Mouse (Mus musculus) myocyte (in vitro differentiated cells): ENCODE results near the gene Chl1.

Source experiments
- CEBPB ChIP-seq: IDR thresholded peaks from 2 replicates; pipeline ENCODE4 v1.6.1; 2011; ENCODE audit warnings: mild to moderate bottlenecking, moderate library complexity; ENCODE audit not compliant: poor library complexity, insufficient read depth, severe bottlenecking
- E2F4 ChIP-seq: IDR thresholded peaks from one replicate; pipeline ENCODE4 v1.6.1; 2011; ENCODE audit warnings: mild to moderate bottlenecking, control low read depth, moderate library complexity; ENCODE audit not compliant: insufficient read depth
- MAX ChIP-seq: IDR thresholded peaks from one replicate; pipeline ENCODE4 v1.6.1; 2011; ENCODE audit warnings: low read depth, mild to moderate bottlenecking, control low read depth
- MYOD1 ChIP-seq, 3 experiments: IDR thresholded peaks; one replicate each; pipeline ENCODE4 v1.6.1; 2011; ENCODE audit warnings: control low read depth in 2 of 3, low read depth in 2 of 3, mild to moderate bottlenecking in 2 of 3, moderate library complexity in 1 of 3; ENCODE audit not compliant: insufficient read length in 2 of 3, control insufficient read depth in 1 of 3
- MYOG ChIP-seq, 3 experiments: IDR thresholded peaks; one replicate each; pipeline ENCODE4 v1.6.1; 2011; ENCODE audit warnings: control low read depth in 2 of 3, low read depth in 2 of 3, mild to moderate bottlenecking in 2 of 3; ENCODE audit not compliant: insufficient read length in 2 of 3, control insufficient read depth in 1 of 3, insufficient read depth in 1 of 3
- POLR2A ChIP-seq: IDR thresholded peaks from one replicate; pipeline ENCODE4 v1.6.1; 2011; ENCODE audit warnings: low read depth, mild to moderate bottlenecking, control low read depth, moderate library complexity; ENCODE audit not compliant: insufficient read length
- POLR2AphosphoS2 ChIP-seq: IDR thresholded peaks from one replicate; pipeline ENCODE4 v1.6.1; 2011; ENCODE audit warnings: low read depth, control low read depth; ENCODE audit not compliant: insufficient read length
- SRF ChIP-seq: IDR thresholded peaks from one replicate; pipeline ENCODE4 v1.6.1; 2011; ENCODE audit warnings: low read depth; ENCODE audit not compliant: control insufficient read depth, insufficient read length
- TCF3 ChIP-seq: IDR thresholded peaks from one replicate; pipeline ENCODE4 v1.6.1; 2011; ENCODE audit warnings: low read depth, control low read depth; ENCODE audit not compliant: insufficient read length
- USF1 ChIP-seq: IDR thresholded peaks from one replicate; pipeline ENCODE4 v1.6.1; 2011; ENCODE audit warnings: low read depth, mild to moderate bottlenecking, control low read depth, moderate library complexity

- TF ChIP-seq POLR2A (no peak), MYOG (IDR thresholded peaks at IDR 0.05; ENCODE audit: control insufficient read depth in 1 of 3, insufficient read depth in 1 of 3, insufficient read length in 2 of 3, low read depth in 2 of 3) (no peak), CEBPB (no peak), E2F4 (no peak), POLR2AphosphoS2 (no peak), TCF3 (no peak), USF1 (no peak), MYOD1 (IDR thresholded peaks at IDR 0.05; ENCODE audit: control insufficient read depth in 1 of 3, insufficient read length in 2 of 3, low read depth in 2 of 3) (no peak), MAX (no peak), SRF (no peak)
These were observed 103.3 kb downstream of the Chl1 start for GRCm38 (mm10) chr6:103613714-103614113.
